Mouse (Mus musculus): ENCODE measurements around the gene Htra2. TPM values are rescaled to one million over a fixed set of nuclear protein-coding genes. Genes with fewer than 3 reads are reported as not detected.
A peak's percentile ranks its signal among the peaks of the same experiment; 100 is the strongest.

Htra2 gene
- total and polyA plus RNA-seq, 2 experiments from 2014 or later, result 47.0 to 81.0 TPM

DNA sequence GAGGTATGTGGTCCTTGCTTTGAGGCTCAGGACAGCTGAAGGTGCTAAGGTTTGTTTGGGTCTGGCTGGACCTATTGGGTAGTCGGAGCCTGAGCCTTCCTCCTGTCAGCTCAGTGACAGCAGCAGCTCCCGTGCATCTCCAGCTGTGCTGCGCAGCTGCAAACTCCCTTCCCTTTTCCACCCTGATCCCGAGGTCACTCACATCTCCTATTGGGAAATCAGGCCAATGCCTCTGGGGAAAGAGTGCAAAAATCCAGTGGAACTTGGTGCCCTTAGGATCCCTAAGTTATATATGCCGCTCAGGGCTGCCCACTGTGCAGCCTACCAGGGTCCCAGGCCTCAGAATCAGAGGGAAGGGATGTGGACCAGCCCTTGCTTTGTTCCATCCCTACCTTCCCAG is 28.4 kb upstream of the Htra2 start:
- Histone ChIP-seq H3K27me3 (ENCODE audit: insufficient read depth, low read length) (peaks cover 38% of the 10 kb centered on the region), H3K4me1 (ENCODE audit: insufficient read depth) (no peaks in the 10 kb centered on the region), H3K9me3 (ENCODE audit: low read length) (no peaks in the 10 kb centered on the region), H3K36me3 (ENCODE audit: insufficient read depth) (peaks cover 14% of the 10 kb centered on the region; the same call in 1 of the 2 replicates), H3K27ac (ENCODE audit: low read depth, low read length) (no peak overlapping the region), H3K9ac (no peak overlapping the region), H3K4me2 (ENCODE audit: low read depth) (no peak overlapping the region), H3K4me3 (ENCODE audit: low read depth, low read length) (no peak overlapping the region)
- 15% methylated on average over 5 of the region's 5 CpGs for WGBS
- no peak for TF ChIP-seq CTCF (IDR thresholded peaks at IDR 0.05; ENCODE audit: low read depth)
- ATAC-seq (no peak), DNase-seq (no peak)

DNA sequence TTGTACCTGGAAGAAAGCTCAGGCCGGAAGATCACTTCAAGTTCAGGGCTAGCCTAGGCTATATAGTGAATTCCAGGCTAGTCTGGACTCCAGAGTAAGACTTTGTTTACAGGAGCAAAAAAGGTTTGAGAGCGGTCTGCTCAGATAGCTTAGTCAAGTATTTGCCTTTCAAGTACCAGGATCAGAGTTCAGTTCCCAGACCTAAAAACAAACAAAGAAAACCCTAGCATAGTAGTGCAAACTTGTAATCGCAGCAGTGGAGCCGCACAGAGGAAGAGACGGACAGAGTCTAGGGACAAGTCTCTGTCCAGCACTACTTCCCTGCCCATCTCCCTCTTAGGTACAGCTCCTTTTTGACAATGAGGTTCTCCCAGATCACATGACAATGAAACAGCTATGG is 25.1 kb upstream of the Htra2 start:
- Histone ChIP-seq H3K4me2 (ENCODE audit: low read depth) (no peak overlapping the region), H3K27me3 (ENCODE audit: insufficient read depth, low read length) (peaks cover 30% of the 10 kb centered on the region), H3K36me3 (ENCODE audit: insufficient read depth) (peaks cover 14% of the 10 kb centered on the region; the same call in 1 of the 2 replicates), H3K4me3 (ENCODE audit: low read depth, low read length) (no peak overlapping the region), H3K27ac (ENCODE audit: low read depth, low read length) (no peak overlapping the region), H3K4me1 (ENCODE audit: insufficient read depth) (no peaks in the 10 kb centered on the region), H3K9me3 (ENCODE audit: low read length) (no peaks in the 10 kb centered on the region), H3K9ac (no peak overlapping the region)
- no peak for DNase-seq
- ATAC-seq, result no peak
- 98% methylated on average over 5 of the region's 5 CpGs for WGBS
- no peak for TF ChIP-seq CTCF (IDR thresholded peaks at IDR 0.05; ENCODE audit: low read depth)

GRCm38 (mm10) chr6:83078324-83078858 is 23.3 kb upstream of the Htra2 start:
- Histone ChIP-seq H3K4me1 (ENCODE audit: insufficient read depth) (no peaks in the 10 kb centered on the region), H3K27ac (ENCODE audit: low read depth, low read length) (peak overlapping the region; percentile 93), H3K4me3 (ENCODE audit: low read depth, low read length) (peak overlapping the region; percentile 74), H3K9ac (peak overlapping the region; percentile 79), H3K9me3 (ENCODE audit: low read length) (no peaks in the 10 kb centered on the region), H3K4me2 (ENCODE audit: low read depth) (peak overlapping the region; percentile 97), H3K27me3 (ENCODE audit: insufficient read depth, low read length) (peaks cover 28% of the 10 kb centered on the region), H3K36me3 (ENCODE audit: insufficient read depth) (peaks cover 14% of the 10 kb centered on the region; the same call in 1 of the 2 replicates)
- peak; percentile 96 for ATAC-seq
- DNase-seq, result peak; percentile 100
- 0% methylated on average over 42 of the region's 46 CpGs for WGBS
- TF ChIP-seq CTCF (IDR thresholded peaks at IDR 0.05; ENCODE audit: low read depth), result peak; percentile 66

DNA sequence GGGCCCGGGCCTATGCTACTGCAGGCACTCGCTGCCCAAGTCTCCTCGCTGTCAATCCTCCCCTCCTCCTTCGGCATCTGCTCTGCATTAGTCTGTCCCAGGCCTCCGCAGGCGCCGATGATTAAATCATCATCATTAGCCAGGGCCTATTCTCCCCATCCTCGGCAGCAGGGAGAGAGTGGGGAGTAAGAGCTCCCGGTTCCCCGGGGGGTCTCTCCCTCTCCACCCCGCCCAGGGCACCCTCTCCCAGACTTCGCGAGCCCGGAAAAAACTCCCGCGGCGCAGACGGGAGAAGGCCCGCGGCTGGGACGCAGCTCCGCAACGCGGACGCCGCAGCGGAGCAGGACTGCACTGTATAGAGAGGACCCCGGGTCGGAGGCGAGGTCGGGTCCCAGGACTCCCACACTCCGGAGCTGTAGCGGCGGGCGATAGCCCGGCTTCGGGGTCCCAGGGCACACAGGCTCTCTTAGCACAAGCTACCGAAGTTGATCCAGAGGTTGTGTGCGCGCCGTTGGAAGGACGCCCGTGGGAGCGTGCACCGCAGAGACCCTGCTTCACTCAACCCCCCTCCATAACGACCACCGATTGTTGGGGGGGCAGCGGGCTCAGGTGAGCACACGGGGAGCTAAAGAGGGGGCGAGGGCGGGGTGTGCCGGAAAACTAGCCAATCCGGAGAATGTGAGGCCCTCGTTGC is 22.7 kb upstream of the Htra2 start, which contains the start of gene Pcgf1:
Gene Pcgf1 (plus strand): TSS at position 240 of the 694 bp plus-strand sequence.
- H3K9me3 ChIP-seq (ENCODE audit: low read length), result no peaks in the 10 kb centered on the region
- WGBS, result 1% methylated on average over 53 of the region's 54 CpGs
- no peaks in the 10 kb centered on the region for H3K4me1 ChIP-seq (ENCODE audit: insufficient read depth)
- peaks cover 14% of the 10 kb centered on the region; the same call in 1 of the 2 replicates for H3K36me3 ChIP-seq (ENCODE audit: insufficient read depth)
- H3K4me2 ChIP-seq (ENCODE audit: low read depth), result peak within 1 kb of the TSS; percentile 97
- ATAC-seq (peak; percentile 36), DNase-seq (no peak)
- peak within 1 kb of the TSS; percentile 79 for H3K9ac ChIP-seq
- peaks cover 30% of the 10 kb centered on the region for H3K27me3 ChIP-seq (ENCODE audit: insufficient read depth, low read length)
- TF ChIP-seq CTCF (IDR thresholded peaks at IDR 0.05; ENCODE audit: low read depth), result no peak
- H3K27ac ChIP-seq (ENCODE audit: low read depth, low read length), result peak within 1 kb of the TSS; percentile 93
- H3K4me3 ChIP-seq (ENCODE audit: low read depth, low read length), result peak within 1 kb of the TSS; percentile 74

DNA sequence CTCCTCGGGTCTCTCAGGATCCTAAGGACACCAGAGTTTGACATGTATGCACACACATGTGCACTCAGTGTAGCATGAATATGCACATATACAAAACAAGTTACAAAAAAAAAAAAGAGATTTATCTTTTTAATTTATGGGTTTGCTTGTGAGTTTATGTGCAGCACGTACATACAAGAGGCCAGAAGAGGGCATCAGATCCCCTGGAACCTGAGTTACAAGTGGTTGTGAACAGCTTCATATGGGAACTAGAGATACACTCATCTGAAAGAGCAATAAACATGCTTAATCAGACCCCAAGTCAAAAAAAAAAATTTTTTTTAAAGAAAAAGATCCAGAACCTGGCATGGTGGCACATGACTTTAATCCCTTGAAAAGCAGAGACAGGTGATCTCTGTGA is 19.9 kb upstream of the Htra2 start:
- H3K9ac ChIP-seq, result no peak overlapping the region
- H3K27ac ChIP-seq (ENCODE audit: low read depth, low read length), result no peak overlapping the region
- H3K27me3 ChIP-seq (ENCODE audit: insufficient read depth, low read length), result peaks cover 48% of the 10 kb centered on the region
- H3K9me3 ChIP-seq (ENCODE audit: low read length), result no peaks in the 10 kb centered on the region
- H3K36me3 ChIP-seq (ENCODE audit: insufficient read depth), result no peaks in the 10 kb centered on the region
- peak; percentile 24; the same call in 1 of the 2 replicates for TF ChIP-seq CTCF (IDR thresholded peaks at IDR 0.05; ENCODE audit: low read depth)
- no peaks in the 10 kb centered on the region for H3K4me1 ChIP-seq (ENCODE audit: insufficient read depth)
- no peak overlapping the region for H3K4me2 ChIP-seq (ENCODE audit: low read depth)
- ATAC-seq (no peak), DNase-seq (no peak)
- H3K4me3 ChIP-seq (ENCODE audit: low read depth, low read length), result no peak overlapping the region
- 17% methylated on average over 2 of the region's 2 CpGs for WGBS

- no peak for TF ChIP-seq CTCF (IDR thresholded peaks at IDR 0.05; ENCODE audit: low read depth)
- ATAC-seq, result peak; percentile 25; the same call in 1 of the 2 replicates
- WGBS, result 3% methylated on average over 23 of the region's 24 CpGs
Measured at GRCm38 (mm10) chr6:83071220-83071619, 16.1 kb upstream of the Htra2 start.

More at GRCm38 (mm10) chr6:83071220-83071619, 16.1 kb upstream of the Htra2 start:
- H3K9me3 ChIP-seq (ENCODE audit: low read length), result no peaks in the 10 kb centered on the region
- no peak overlapping the region for H3K4me2 ChIP-seq (ENCODE audit: low read depth)
- no peak for DNase-seq
- no peak overlapping the region for H3K4me3 ChIP-seq (ENCODE audit: low read depth, low read length)
- no peak overlapping the region for H3K9ac ChIP-seq
- H3K27me3 ChIP-seq (ENCODE audit: insufficient read depth, low read length), result peaks cover 65% of the 10 kb centered on the region
- no peak overlapping the region for H3K27ac ChIP-seq (ENCODE audit: low read depth, low read length)
- H3K4me1 ChIP-seq (ENCODE audit: insufficient read depth), result no peaks in the 10 kb centered on the region
- H3K36me3 ChIP-seq (ENCODE audit: insufficient read depth), result no peaks in the 10 kb centered on the region
